Mouse (Mus musculus) hematopoietic stem cell, adult 5-6 weeks (primary cell): ENCODE data around the gene Arrdc5. TPM values are rescaled to one million over a fixed set of nuclear protein-coding genes. Genes with fewer than 3 reads are reported as not detected.

ENCODE experiments used
- ATAC-seq, 2 experiments: fragments of 125-278 bp in 1 of 2; replicated peaks in 1 of 2; 2 replicates each; pipeline ENCODE4 v1.8.0; 2016 to 2017; ENCODE audit warnings: inconsistent platforms in 2 of 2, mild to moderate bottlenecking in 2 of 2, moderate number of reproducible peaks in 2 of 2, low read depth in 1 of 2, moderate TSS enrichment in 1 of 2; ENCODE audit not compliant: low FRiP score in 2 of 2, poor library complexity in 2 of 2, severe bottlenecking in 2 of 2, insufficient read depth in 1 of 2, low TSS enrichment in 1 of 2
- total RNA-seq: library from RNA; stranded (forward); fragments of 172-1452, 232-1000 nt; gene quantifications from 2 replicates; pipeline ENCODE4 v1.2.3, GENCODE M21; 2017

Gene Arrdc5
- total RNA-seq, 1 experiment from 2014 or later = not detected

- no peak for ATAC-seq
These were observed 8.0 kb upstream of the Arrdc5 start for GRCm38 (mm10) chr17:56308088-56308487.

GRCm38 (mm10) chr17:56305826-56306225 is 5.7 kb upstream of the Arrdc5 start:
- no peak for ATAC-seq

GRCm38 (mm10) chr17:56305156-56305555 is 5.1 kb upstream of the Arrdc5 start:
- no peak for ATAC-seq

- ATAC-seq = no peak
These were observed 4.6 kb upstream of the Arrdc5 start for GRCm38 (mm10) chr17:56304718-56305117.

- ATAC-seq = peak; percentile 89 to 93
These were observed 3.9 kb upstream of the Arrdc5 start for GRCm38 (mm10) chr17:56303847-56304586.

DNA sequence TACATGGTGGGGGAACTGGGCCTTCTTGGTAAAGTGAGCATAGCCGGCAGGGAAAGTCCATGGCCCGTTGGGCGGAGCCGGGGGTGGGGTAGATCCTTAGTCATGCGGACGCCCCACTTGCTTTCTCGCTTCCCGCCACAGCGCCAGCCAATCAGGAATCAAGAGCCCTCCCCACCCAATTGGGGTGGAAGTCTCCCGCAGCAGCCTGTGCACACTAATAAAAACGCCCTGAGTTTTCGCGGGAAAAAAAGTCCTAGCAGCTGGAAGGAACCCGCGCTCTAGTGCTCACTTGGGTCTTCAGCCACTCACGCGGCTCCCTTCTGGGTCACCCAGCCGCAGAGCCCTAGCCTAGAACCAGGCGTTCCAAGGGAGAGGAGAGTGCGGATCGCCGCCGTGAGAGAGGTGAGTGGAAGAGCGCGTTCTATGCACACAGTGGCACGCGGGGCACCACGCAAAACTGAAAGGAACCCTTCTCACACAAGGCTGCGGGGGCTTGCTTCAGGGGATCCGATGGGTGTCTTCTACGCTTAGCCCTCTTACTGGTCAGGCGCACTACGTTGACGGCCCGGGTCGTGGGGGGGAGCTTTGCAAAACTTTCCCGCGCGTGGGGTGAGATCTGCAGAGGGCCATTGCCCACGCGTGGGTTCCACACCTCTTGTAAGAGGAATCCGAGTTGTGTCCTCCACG is 3.2 kb upstream of the Arrdc5 start, which contains the start of gene Uhrf1:
Gene Uhrf1 (plus strand): TSS at position 162 of the 687 bp plus-strand sequence.
- peak; percentile 63 to 78 for ATAC-seq

DNA sequence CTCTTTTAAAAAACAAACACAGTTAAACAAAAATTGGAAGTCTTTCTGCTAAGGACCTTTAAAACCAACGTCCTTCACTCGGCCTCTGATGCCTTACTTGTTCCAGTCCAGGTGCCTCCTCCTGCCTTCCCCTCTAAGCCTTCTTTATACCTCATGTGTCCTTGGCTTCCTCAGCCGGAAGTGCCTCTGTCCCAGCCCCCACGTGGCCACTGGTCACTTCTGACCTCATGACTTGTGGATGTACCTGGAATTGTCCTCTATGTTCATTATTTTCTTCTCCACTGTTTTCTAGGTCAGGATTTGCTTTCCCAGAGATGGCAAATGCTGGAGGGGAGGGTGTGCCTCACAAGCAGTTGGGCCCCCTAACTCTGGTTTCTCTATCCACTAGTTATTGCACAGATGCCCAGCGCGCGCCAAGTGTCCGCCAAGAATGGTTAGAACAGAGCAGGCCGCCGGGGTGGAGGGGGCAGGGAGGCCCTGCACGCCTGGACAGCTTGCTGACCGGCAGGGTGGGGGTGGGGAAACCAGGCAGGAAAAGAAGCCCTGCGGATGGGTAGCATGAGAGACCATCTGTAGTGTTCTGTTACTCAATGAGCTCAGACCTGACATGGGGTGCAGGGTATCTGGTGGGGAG is 2.4 kb upstream of the Arrdc5 start:
- ATAC-seq = no peak

GRCm38 (mm10) chr17:56298238-56298637 is 1.8 kb downstream of the Arrdc5 start:
- no peak for ATAC-seq

- no peak for ATAC-seq
These were observed 3.9 kb downstream of the Arrdc5 start for GRCm38 (mm10) chr17:56296201-56296600.

DNA sequence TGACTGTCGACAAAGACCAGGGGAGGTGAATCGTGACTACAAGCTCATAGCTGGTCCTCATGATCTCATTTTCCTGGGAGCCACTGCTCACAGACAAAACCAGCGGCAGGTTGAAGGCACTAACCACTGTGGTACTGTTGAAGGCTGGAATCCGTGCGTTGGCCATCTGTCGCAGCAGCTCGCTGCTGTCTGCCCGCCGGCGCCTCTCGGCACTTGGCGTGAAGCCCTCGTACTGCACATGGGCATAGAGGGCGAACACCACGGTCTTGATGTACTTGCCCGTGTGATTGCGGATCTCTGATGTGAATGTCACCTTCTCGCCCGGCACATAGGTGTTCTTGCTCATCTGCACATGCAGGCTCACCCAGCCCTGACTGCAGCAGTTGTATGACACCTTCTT is 5.8 kb downstream of the Arrdc5 start:
- ATAC-seq = no peak

GRCm38 (mm10) chr17:56293291-56293690 is 6.8 kb downstream of the Arrdc5 start:
- ATAC-seq = no peak

DNA sequence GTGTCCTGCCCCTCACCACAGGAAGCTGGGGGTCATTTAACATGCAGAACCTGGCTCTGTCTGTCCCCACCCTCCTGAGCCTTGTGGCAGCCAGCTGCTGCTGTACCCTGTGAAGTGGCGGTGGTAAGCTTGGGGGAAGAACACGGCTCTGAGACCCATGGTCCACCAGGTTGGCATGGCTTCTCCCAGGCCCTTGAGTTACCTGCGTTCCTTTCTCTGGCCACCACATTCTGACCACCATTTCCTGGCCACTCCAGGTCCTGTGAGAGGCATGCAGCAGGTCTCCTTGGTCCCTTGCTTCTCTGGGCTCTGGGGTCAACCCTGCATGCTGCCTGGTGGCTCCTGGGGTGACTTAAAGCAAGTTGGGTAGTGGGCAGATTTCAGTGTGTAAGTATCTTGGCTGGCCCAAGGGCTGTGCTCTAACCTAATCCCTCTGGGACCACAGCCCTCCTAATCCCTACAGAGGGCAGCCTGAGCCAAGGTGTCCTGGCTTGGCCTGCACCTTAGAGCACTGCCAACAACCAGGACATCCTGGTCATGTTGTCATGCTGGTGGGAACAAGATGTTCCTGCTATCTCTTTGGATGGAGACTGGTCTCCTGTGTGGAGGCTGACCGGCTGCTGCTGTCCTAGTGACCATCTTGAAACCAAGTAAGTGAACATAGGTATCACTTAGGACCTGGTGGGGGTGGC is 7.4 kb downstream of the Arrdc5 start, which contains the start of gene Plin3:
Gene Plin3 (minus strand): TSS at position 343 of the 692 bp plus-strand sequence.
- ATAC-seq = no peak

DNA sequence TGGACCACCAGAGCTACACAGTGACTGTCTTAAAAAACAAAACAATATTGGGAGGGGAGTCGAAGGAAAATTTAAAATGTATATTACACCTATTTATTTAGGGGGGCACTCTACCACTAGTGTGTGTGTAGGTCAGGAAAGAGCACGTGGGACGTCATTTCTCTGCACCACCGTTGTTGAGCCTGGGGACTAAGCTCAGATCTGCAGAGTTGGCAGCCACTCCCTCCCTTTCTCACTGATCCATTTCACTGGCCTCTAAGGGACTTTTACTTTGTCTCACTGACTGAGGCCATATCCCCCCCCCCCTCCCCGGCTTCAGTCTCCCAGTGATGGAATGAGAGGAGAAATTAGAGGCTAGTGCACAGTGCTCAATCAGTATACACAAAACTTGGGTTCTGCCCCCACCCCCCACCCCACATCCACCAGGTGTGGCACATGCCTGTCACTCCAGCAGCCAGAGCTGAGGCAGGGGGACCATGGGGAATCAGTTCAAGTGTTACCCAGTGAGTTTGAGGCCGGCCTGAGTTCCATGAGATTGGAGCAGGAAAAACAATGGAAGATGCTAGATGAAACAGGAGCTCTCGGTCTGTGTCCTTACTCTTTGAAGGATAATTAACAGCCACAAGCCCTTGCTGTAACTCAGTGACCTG is 8.1 kb downstream of the Arrdc5 start:
- ATAC-seq = no peak

DNA sequence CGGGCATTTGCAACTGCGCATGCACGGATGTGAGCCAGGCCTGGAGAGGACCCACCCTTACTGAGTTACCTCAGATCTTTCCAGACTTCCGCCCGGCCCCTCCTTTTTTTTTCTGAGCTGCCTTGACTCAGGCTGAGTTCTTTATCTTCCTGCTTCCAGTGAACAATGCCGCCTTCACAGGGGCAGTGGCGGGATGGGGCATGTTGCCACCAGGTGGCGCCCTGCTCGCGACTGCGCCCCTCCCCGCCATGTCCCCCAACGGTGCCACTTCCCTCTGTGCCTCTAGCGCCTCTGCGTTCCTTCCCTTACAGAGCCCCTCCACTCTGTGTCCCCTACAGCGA is 8.9 kb downstream of the Arrdc5 start:
- peak; percentile 77 to 78 for ATAC-seq

- ATAC-seq = peak; percentile 75
These were observed 9.5 kb downstream of the Arrdc5 start for GRCm38 (mm10) chr17:56290388-56291170.

GRCm38 (mm10) chr17:56289371-56290331 is 10.4 kb downstream of the Arrdc5 start:
- ATAC-seq = peak in 1 of 2 experiments; percentile 4; a peak in 1 of 4 replicates
